Mouse (Mus musculus): ENCODE results near the gene Wnt10a. TPM values are rescaled to one million over a fixed set of nuclear protein-coding genes. Genes with fewer than 3 reads are reported as not detected.

Wnt10a gene
- polyA plus RNA-seq, 1 experiment from 2014 or later: not detected

DNA sequence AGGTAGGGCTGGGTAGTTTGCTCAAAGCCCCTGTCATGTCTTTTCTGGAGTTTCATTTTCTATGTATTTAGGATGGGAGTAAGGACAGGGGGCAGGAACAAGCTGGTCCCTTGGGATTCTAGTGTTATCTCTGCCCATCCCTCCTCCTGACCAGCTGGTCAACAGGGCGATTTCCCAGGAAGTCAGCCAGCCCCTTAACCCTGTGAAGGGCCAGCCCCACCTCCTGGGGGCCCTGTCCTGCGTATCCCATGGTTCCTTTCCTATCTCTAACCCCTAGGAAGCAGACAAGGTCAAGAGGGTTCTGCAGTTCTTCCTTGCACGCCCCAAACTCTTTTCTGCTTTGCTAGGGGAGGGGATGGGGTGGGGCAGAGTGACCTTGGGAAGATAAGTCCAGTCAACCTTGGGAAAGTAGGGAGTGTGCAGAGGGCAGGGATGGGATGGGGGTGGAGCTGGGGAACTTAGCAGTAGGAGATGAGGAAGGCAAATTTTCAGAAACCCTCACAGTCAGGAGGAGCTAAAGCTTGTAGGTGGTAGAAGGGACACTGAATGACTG, 12.3 kb upstream of the Wnt10a start:
- 33% methylated on average over 3 of the region's 3 CpGs for WGBS
- ATAC-seq: no peak

DNA sequence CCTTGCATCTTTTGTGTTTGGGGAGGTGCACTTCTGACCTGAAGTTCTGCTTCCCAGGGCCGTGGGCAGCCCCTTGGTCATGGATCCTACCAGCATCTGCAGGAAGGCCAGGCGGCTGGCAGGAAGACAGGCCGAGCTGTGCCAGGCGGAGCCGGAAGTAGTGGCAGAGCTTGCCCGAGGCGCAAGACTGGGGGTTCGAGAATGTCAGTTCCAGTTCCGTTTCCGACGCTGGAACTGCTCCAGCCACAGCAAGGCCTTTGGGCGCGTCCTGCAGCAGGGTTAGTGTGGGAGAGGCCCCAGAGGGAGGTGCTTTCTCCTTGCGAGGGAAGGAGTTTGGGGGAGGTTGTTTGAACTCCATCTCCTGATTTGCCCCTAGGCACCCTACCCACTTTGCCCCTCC, 9.3 kb upstream of the Wnt10a start:
- Histone ChIP-seq H3K4me3 (ENCODE audit: low read depth, low read length) (no peak overlapping the region), H3K9ac (ENCODE audit: low read depth, low read length) (no peak overlapping the region), H3K4me2 (replicated peaks; ENCODE audit: low read depth) (no peak overlapping the region), H3K27me3 (replicated peaks; ENCODE audit: control insufficient read depth, insufficient read depth, low read length) (peaks cover 62% of the 10 kb centered on the region), H3K9me3 (ENCODE audit: control insufficient read depth) (no peaks in the 10 kb centered on the region), H3K36me3 (ENCODE audit: control insufficient read depth, insufficient read depth) (no peaks in the 10 kb centered on the region), H3K27ac (ENCODE audit: low read depth, low read length) (no peak overlapping the region), H3K4me1 (replicated peaks; ENCODE audit: control insufficient read depth, insufficient read depth, low read length) (no peaks in the 10 kb centered on the region; the same call in 1 of the 2 replicates)
- no peak for TF ChIP-seq CTCF (IDR thresholded peaks at IDR 0.05; ENCODE audit: low read depth)
- WGBS: 39% methylated on average over 14 of the region's 14 CpGs
- ATAC-seq: no peak

More for the DNA sequence above, 12.3 kb upstream of the Wnt10a start:
- TF ChIP-seq CTCF (IDR thresholded peaks at IDR 0.05; ENCODE audit: low read depth): no peak
- Histone ChIP-seq H3K4me3 (ENCODE audit: low read depth, low read length) (no peak overlapping the region), H3K4me2 (replicated peaks; ENCODE audit: low read depth) (no peak overlapping the region), H3K36me3 (ENCODE audit: control insufficient read depth, insufficient read depth) (no peaks in the 10 kb centered on the region), H3K9me3 (ENCODE audit: control insufficient read depth) (no peaks in the 10 kb centered on the region), H3K4me1 (replicated peaks; ENCODE audit: control insufficient read depth, insufficient read depth, low read length) (no peaks in the 10 kb centered on the region; the same call in 1 of the 2 replicates), H3K27me3 (replicated peaks; ENCODE audit: control insufficient read depth, insufficient read depth, low read length) (peaks cover 57% of the 10 kb centered on the region), H3K27ac (ENCODE audit: low read depth, low read length) (no peak overlapping the region), H3K9ac (ENCODE audit: low read depth, low read length) (no peak overlapping the region)

DNA sequence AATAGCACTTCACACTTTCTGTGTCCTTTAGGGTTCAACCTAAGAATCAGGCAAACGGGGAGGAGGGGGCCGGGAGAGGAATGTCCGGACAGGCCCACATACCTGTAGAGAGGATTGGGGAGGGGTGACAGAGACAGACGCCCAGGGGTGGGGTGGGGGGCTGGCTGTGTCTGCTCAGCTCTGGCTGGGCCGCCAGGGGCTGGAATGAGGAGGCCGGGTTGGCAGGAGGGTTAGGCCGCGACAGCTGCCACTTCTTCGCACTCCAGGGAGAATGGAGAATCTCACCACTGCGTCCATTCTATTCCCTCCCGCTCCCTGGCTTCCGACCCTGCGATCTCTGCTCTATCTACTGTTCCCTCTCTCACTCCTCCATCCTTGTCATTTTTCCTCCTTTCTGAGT, 7.8 kb upstream of the Wnt10a start:
- no peaks in the 10 kb centered on the region; the same call in 1 of the 2 replicates for H3K4me1 ChIP-seq (replicated peaks; ENCODE audit: control insufficient read depth, insufficient read depth, low read length)
- peaks cover 77% of the 10 kb centered on the region for H3K27me3 ChIP-seq (replicated peaks; ENCODE audit: control insufficient read depth, insufficient read depth, low read length)
- no peak for ATAC-seq
- no peaks in the 10 kb centered on the region for H3K9me3 ChIP-seq (ENCODE audit: control insufficient read depth)
- 2% methylated on average over 13 of the region's 13 CpGs for WGBS
- peak overlapping the region; percentile 46 for H3K4me3 ChIP-seq (ENCODE audit: low read depth, low read length)
- peak overlapping the region; percentile 82 for H3K4me2 ChIP-seq (replicated peaks; ENCODE audit: low read depth)
- TF ChIP-seq CTCF (IDR thresholded peaks at IDR 0.05; ENCODE audit: low read depth): no peak
- H3K9ac ChIP-seq (ENCODE audit: low read depth, low read length): no peak overlapping the region
- H3K36me3 ChIP-seq (ENCODE audit: control insufficient read depth, insufficient read depth): no peaks in the 10 kb centered on the region
- no peak overlapping the region for H3K27ac ChIP-seq (ENCODE audit: low read depth, low read length)

DNA sequence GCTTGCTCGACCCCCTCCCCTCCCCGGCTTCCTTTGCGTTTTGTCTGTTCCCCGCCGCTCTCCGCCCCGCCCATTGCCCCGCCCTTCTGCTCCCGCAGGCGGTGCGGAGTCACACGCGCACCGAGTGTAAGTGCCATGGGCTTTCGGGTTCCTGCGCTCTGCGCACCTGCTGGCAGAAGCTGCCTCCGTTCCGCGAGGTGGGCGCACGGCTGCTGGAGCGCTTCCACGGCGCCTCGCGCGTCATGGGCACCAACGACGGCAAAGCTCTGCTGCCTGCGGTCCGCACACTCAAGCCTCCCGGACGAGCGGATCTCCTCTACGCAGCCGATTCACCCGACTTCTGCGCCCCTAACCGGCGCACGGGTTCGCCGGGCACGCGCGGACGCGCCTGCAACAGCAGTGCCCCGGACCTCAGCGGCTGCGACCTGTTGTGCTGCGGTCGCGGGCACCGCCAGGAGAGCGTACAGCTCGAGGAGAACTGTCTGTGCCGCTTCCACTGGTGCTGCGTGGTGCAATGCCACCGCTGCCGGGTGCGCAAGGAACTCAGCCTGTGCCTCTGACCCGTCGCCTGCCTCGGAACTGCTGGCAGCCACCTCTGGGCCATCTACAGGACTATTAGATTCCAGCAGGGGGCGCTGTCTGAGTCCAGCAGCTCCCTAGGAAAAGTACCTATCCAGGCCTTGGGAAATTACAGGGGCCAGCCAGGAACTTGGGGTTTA, 7.1 kb upstream of the Wnt10a start:
- ATAC-seq: peak; percentile 40
- Histone ChIP-seq H3K4me2 (replicated peaks; ENCODE audit: low read depth) (peak overlapping the region; percentile 82), H3K27ac (ENCODE audit: low read depth, low read length) (no peak overlapping the region), H3K9ac (ENCODE audit: low read depth, low read length) (no peak overlapping the region), H3K4me1 (replicated peaks; ENCODE audit: control insufficient read depth, insufficient read depth, low read length) (no peaks in the 10 kb centered on the region; the same call in 1 of the 2 replicates), H3K9me3 (ENCODE audit: control insufficient read depth) (no peaks in the 10 kb centered on the region), H3K27me3 (replicated peaks; ENCODE audit: control insufficient read depth, insufficient read depth, low read length) (peaks cover 83% of the 10 kb centered on the region), H3K4me3 (ENCODE audit: low read depth, low read length) (peak overlapping the region; percentile 46), H3K36me3 (ENCODE audit: control insufficient read depth, insufficient read depth) (no peaks in the 10 kb centered on the region)
- TF ChIP-seq CTCF (IDR thresholded peaks at IDR 0.05; ENCODE audit: low read depth): peak; percentile 75
- WGBS: under 1% methylated on average over 67 of the region's 67 CpGs

DNA sequence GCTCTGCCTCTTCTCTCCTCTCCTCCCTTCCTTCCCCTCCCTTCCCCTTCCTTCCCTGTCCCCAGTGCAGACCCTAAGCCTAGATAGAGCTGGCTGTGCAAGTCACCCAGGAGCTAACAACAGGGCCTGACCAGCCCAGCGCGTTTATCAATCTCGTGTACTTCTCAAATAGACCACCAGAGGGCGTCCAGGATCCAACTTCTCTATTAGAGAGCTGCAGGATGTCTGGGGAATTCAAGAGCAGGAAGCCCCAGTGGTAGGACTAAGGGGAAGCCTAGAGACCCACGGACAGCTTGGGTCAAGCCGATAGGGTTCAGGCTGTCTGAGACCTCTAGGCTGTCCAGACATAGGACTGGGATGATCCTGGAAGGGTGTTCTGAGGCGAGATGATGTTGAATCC, 3.5 kb upstream of the Wnt10a start:
- TF ChIP-seq CTCF (IDR thresholded peaks at IDR 0.05; ENCODE audit: low read depth): peak; percentile 84
- Histone ChIP-seq H3K9me3 (ENCODE audit: control insufficient read depth) (no peaks in the 10 kb centered on the region), H3K36me3 (ENCODE audit: control insufficient read depth, insufficient read depth) (no peaks in the 10 kb centered on the region), H3K4me1 (replicated peaks; ENCODE audit: control insufficient read depth, insufficient read depth, low read length) (no peaks in the 10 kb centered on the region; the same call in 1 of the 2 replicates), H3K4me2 (replicated peaks; ENCODE audit: low read depth) (no peak overlapping the region), H3K27ac (ENCODE audit: low read depth, low read length) (no peak overlapping the region), H3K27me3 (replicated peaks; ENCODE audit: control insufficient read depth, insufficient read depth, low read length) (peaks cover 94% of the 10 kb centered on the region), H3K4me3 (ENCODE audit: low read depth, low read length) (no peak overlapping the region), H3K9ac (ENCODE audit: low read depth, low read length) (no peak overlapping the region)
- 6% methylated on average over 7 of the region's 7 CpGs for WGBS
- no peak for ATAC-seq

DNA sequence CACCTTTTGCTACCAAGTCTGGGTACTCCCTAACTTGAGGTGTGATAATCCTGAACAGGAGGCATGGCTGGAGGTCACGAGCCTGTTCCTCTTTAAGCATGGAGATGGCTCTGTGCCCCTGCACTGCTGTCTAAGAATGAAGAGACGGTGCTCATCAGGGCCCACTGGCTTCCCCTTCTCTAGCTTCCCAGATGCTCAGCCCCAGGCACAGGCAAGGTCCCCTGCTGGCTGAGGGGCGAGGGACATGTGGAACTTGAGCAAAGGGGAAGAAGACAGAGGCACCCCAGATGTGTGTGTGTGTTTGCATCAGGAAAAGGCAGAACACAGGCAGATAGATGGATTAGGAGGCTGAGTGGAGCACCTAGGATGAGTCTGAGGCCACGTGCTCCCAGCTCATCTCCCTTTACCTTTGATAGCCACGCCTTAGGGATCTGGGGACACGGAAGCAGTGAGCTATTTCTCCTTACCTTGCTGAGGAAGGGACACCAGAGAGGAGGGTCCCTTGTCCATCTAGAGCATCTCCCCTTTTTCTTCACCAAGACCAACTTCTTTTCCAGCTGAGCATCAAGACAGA, 2.6 kb upstream of the Wnt10a start:
- no peaks in the 10 kb centered on the region; the same call in 1 of the 2 replicates for H3K4me1 ChIP-seq (replicated peaks; ENCODE audit: control insufficient read depth, insufficient read depth, low read length)
- H3K36me3 ChIP-seq (ENCODE audit: control insufficient read depth, insufficient read depth): no peaks in the 10 kb centered on the region
- H3K4me2 ChIP-seq (replicated peaks; ENCODE audit: low read depth): no peak overlapping the region
- H3K9ac ChIP-seq (ENCODE audit: low read depth, low read length): no peak overlapping the region
- H3K9me3 ChIP-seq (ENCODE audit: control insufficient read depth): no peaks in the 10 kb centered on the region
- H3K4me3 ChIP-seq (ENCODE audit: low read depth, low read length): no peak overlapping the region
- TF ChIP-seq CTCF (IDR thresholded peaks at IDR 0.05; ENCODE audit: low read depth): no peak
- no peak for ATAC-seq
- H3K27ac ChIP-seq (ENCODE audit: low read depth, low read length): no peak overlapping the region
- H3K27me3 ChIP-seq (replicated peaks; ENCODE audit: control insufficient read depth, insufficient read depth, low read length): peaks cover 94% of the 10 kb centered on the region
- WGBS: 20% methylated on average over 6 of the region's 6 CpGs

All from intestine, postnatal 0 days (tissue).